Mouse (Mus musculus): ENCODE measurements around the gene Myo7a. TPM values are rescaled to one million over a fixed set of nuclear protein-coding genes. Genes with fewer than 3 reads are reported as not detected.

The Myo7a gene
- polyA plus RNA-seq, 1 experiment from 2014 or later: 5.1 TPM

GRCm38 (mm10) chr7:98097557-98097956, 21.8 kb downstream of the Myo7a start:
- 84% methylated on average over 8 of the region's 8 CpGs for WGBS
- Histone ChIP-seq H3K4me2 (no peak overlapping the region), H3K27me3 (no peaks in the 10 kb centered on the region), H3K4me3 (no peak overlapping the region), H3K27ac (no peak overlapping the region), H3K9me3 (replicated peaks) (no peaks in the 10 kb centered on the region), H3K4me1 (replicated peaks) (no peaks in the 10 kb centered on the region), H3K36me3 (no peaks in the 10 kb centered on the region), H3K9ac (no peak overlapping the region)
- ATAC-seq (replicated peaks; ENCODE audit: insufficient number of reproducible peaks, insufficient read depth, low FRiP score, low read depth): no peak

- Histone ChIP-seq H3K36me3 (no peaks in the 10 kb centered on the region), H3K4me2 (no peak overlapping the region), H3K9me3 (replicated peaks) (no peaks in the 10 kb centered on the region), H3K4me1 (replicated peaks) (no peaks in the 10 kb centered on the region), H3K4me3 (no peak overlapping the region), H3K9ac (no peak overlapping the region), H3K27ac (no peak overlapping the region), H3K27me3 (no peaks in the 10 kb centered on the region)
- 88% methylated on average over 4 of the region's 4 CpGs for WGBS
- no peak for ATAC-seq (replicated peaks; ENCODE audit: insufficient number of reproducible peaks, insufficient read depth, low FRiP score, low read depth)
Measured at GRCm38 (mm10) chr7:98095852-98096251, 23.5 kb downstream of the Myo7a start.

GRCm38 (mm10) chr7:98086346-98086745, 33.0 kb downstream of the Myo7a start:
- Histone ChIP-seq H3K36me3 (no peaks in the 10 kb centered on the region), H3K9me3 (replicated peaks) (no peaks in the 10 kb centered on the region), H3K4me3 (no peak overlapping the region), H3K27ac (no peak overlapping the region), H3K9ac (no peak overlapping the region), H3K4me2 (no peak overlapping the region), H3K27me3 (no peaks in the 10 kb centered on the region), H3K4me1 (replicated peaks) (peaks cover 23% of the 10 kb centered on the region)
- ATAC-seq (replicated peaks; ENCODE audit: insufficient number of reproducible peaks, insufficient read depth, low FRiP score, low read depth): no peak
- 41% methylated on average over 2 of the region's 2 CpGs for WGBS

GRCm38 (mm10) chr7:98085314-98085713, 34.0 kb downstream of the Myo7a start:
- no peak for ATAC-seq (replicated peaks; ENCODE audit: insufficient number of reproducible peaks, insufficient read depth, low FRiP score, low read depth)
- no peaks in the 10 kb centered on the region for H3K27me3 ChIP-seq
- H3K36me3 ChIP-seq: no peaks in the 10 kb centered on the region
- peak overlapping the region; percentile 57; the same call in 1 of the 2 replicates for H3K27ac ChIP-seq
- 57% methylated on average over 7 of the region's 7 CpGs for WGBS
- peaks cover 23% of the 10 kb centered on the region for H3K4me1 ChIP-seq (replicated peaks)
- H3K4me2 ChIP-seq: 0 out of 2 replicates have a peak overlapping the region, but pooled peaks have one; percentile 28
- H3K9ac ChIP-seq: no peak overlapping the region
- no peaks in the 10 kb centered on the region for H3K9me3 ChIP-seq (replicated peaks)
- H3K4me3 ChIP-seq: no peak overlapping the region

- Histone ChIP-seq H3K4me3 (no peak overlapping the region), H3K9ac (0 out of 2 replicates have a peak overlapping the region, but pooled peaks have one; percentile 31), H3K36me3 (no peaks in the 10 kb centered on the region), H3K4me2 (peak overlapping the region; percentile 28), H3K27me3 (no peaks in the 10 kb centered on the region), H3K27ac (peak overlapping the region; percentile 57), H3K9me3 (replicated peaks) (no peaks in the 10 kb centered on the region), H3K4me1 (replicated peaks) (peaks cover 23% of the 10 kb centered on the region)
- ATAC-seq (replicated peaks; ENCODE audit: insufficient number of reproducible peaks, insufficient read depth, low FRiP score, low read depth): no peak; the same call in 1 of the 2 replicates
- WGBS: 37% methylated on average over 12 of the region's 12 CpGs
Measured at GRCm38 (mm10) chr7:98084541-98085293, 34.6 kb downstream of the Myo7a start.

GRCm38 (mm10) chr7:98082376-98082775, 36.9 kb downstream of the Myo7a start:
- Histone ChIP-seq H3K27ac (no peak overlapping the region), H3K9ac (no peak overlapping the region), H3K36me3 (no peaks in the 10 kb centered on the region; the same call in 1 of the 2 replicates), H3K4me1 (replicated peaks) (peaks cover 23% of the 10 kb centered on the region), H3K27me3 (no peaks in the 10 kb centered on the region), H3K9me3 (replicated peaks) (no peaks in the 10 kb centered on the region), H3K4me3 (no peak overlapping the region), H3K4me2 (no peak overlapping the region)
- 37% methylated on average over 5 of the region's 5 CpGs for WGBS
- no peak for ATAC-seq (replicated peaks; ENCODE audit: insufficient number of reproducible peaks, insufficient read depth, low FRiP score, low read depth)

- 73% methylated on average over 11 of the region's 11 CpGs for WGBS
- Histone ChIP-seq H3K27me3 (no peaks in the 10 kb centered on the region), H3K9ac (no peak overlapping the region), H3K36me3 (no peaks in the 10 kb centered on the region; the same call in 1 of the 2 replicates), H3K4me2 (no peak overlapping the region), H3K9me3 (replicated peaks) (no peaks in the 10 kb centered on the region), H3K4me1 (replicated peaks) (peaks cover 3% of the 10 kb centered on the region; the same call in 1 of the 2 replicates), H3K4me3 (no peak overlapping the region), H3K27ac (no peak overlapping the region)
- ATAC-seq (replicated peaks; ENCODE audit: insufficient number of reproducible peaks, insufficient read depth, low FRiP score, low read depth): 0 out of 2 replicates have a peak, but pooled peaks have one; percentile 5
Measured at GRCm38 (mm10) chr7:98077453-98077852, 41.9 kb downstream of the Myo7a start.

- 23% methylated on average over 5 of the region's 5 CpGs for WGBS
- Histone ChIP-seq H3K4me2 (no peak overlapping the region), H3K27me3 (no peaks in the 10 kb centered on the region), H3K36me3 (no peaks in the 10 kb centered on the region), H3K9me3 (replicated peaks) (no peaks in the 10 kb centered on the region), H3K4me1 (replicated peaks) (no peaks in the 10 kb centered on the region), H3K9ac (no peak overlapping the region), H3K4me3 (no peak overlapping the region), H3K27ac (no peak overlapping the region)
- ATAC-seq (replicated peaks; ENCODE audit: insufficient number of reproducible peaks, insufficient read depth, low FRiP score, low read depth): no peak
Measured at GRCm38 (mm10) chr7:98071620-98072019, 47.7 kb downstream of the Myo7a start.

- Histone ChIP-seq H3K27ac (no peak overlapping the region), H3K36me3 (no peaks in the 10 kb centered on the region), H3K9me3 (replicated peaks) (no peaks in the 10 kb centered on the region), H3K27me3 (no peaks in the 10 kb centered on the region), H3K4me3 (no peak overlapping the region), H3K9ac (no peak overlapping the region), H3K4me1 (replicated peaks) (no peaks in the 10 kb centered on the region), H3K4me2 (no peak overlapping the region)
- WGBS: 62% methylated on average over 11 of the region's 11 CpGs
- ATAC-seq (replicated peaks; ENCODE audit: insufficient number of reproducible peaks, insufficient read depth, low FRiP score, low read depth): no peak
Measured at GRCm38 (mm10) chr7:98066229-98066628, 53.1 kb downstream of the Myo7a start.

- no peak overlapping the region for H3K4me2 ChIP-seq
- no peak overlapping the region for H3K9ac ChIP-seq
- no peak overlapping the region for H3K4me3 ChIP-seq
- H3K27ac ChIP-seq: no peak overlapping the region
- whole genome bisulfite sequencing: 87% methylated on average over 8 of the region's 8 CpGs
- no peaks in the 10 kb centered on the region for H3K27me3 ChIP-seq
- ATAC-seq (replicated peaks; ENCODE audit: insufficient number of reproducible peaks, insufficient read depth, low FRiP score, low read depth): no peak
- no peaks in the 10 kb centered on the region for H3K36me3 ChIP-seq
- no peaks in the 10 kb centered on the region for H3K4me1 ChIP-seq (replicated peaks)
- H3K9me3 ChIP-seq (replicated peaks): no peaks in the 10 kb centered on the region
Measured at GRCm38 (mm10) chr7:98054942-98055341, 64.4 kb downstream of the Myo7a start.

GRCm38 (mm10) chr7:98054461-98054860, 64.9 kb downstream of the Myo7a start:
- H3K4me2 ChIP-seq: no peak overlapping the region
- no peak overlapping the region for H3K4me3 ChIP-seq
- H3K4me1 ChIP-seq (replicated peaks): no peaks in the 10 kb centered on the region
- no peak overlapping the region for H3K27ac ChIP-seq
- ATAC-seq (replicated peaks; ENCODE audit: insufficient number of reproducible peaks, insufficient read depth, low FRiP score, low read depth): no peak
- 80% methylated on average over 9 of the region's 9 CpGs for WGBS
- H3K9me3 ChIP-seq (replicated peaks): no peaks in the 10 kb centered on the region
- H3K27me3 ChIP-seq: no peaks in the 10 kb centered on the region
- no peak overlapping the region for H3K9ac ChIP-seq
- no peaks in the 10 kb centered on the region for H3K36me3 ChIP-seq

GRCm38 (mm10) chr7:98051980-98052379, 67.3 kb downstream of the Myo7a start:
- ATAC-seq (replicated peaks; ENCODE audit: insufficient number of reproducible peaks, insufficient read depth, low FRiP score, low read depth): no peak

More at GRCm38 (mm10) chr7:98051980-98052379, 67.3 kb downstream of the Myo7a start:
- H3K27me3 ChIP-seq: no peaks in the 10 kb centered on the region
- no peaks in the 10 kb centered on the region for H3K9me3 ChIP-seq (replicated peaks)
- H3K4me3 ChIP-seq: no peak overlapping the region
- WGBS: 22% methylated on average over 8 of the region's 8 CpGs
- H3K4me1 ChIP-seq (replicated peaks): no peaks in the 10 kb centered on the region
- no peak overlapping the region for H3K27ac ChIP-seq
- no peak overlapping the region for H3K9ac ChIP-seq
- H3K36me3 ChIP-seq: no peaks in the 10 kb centered on the region
- no peak overlapping the region for H3K4me2 ChIP-seq
